Mouse (Mus musculus) ES-CJ7 (cell line): Measurements from ENCODE around the gene Tstd2.

Source experiments
- DNase-seq: peaks from one replicate; pipeline ENCODE4 v3.0.0; 2011; ENCODE audit warnings: low read depth, low spot score

The Tstd2 gene

GRCm38 (mm10) chr4:46119514-46120094 lies 18.9 kb downstream of the Tstd2 start:
- no peak for DNase-seq

- DNase-seq = no peak
Measured at GRCm38 (mm10) chr4:46117536-46117935, 21.0 kb downstream of the Tstd2 start.

- no peak for DNase-seq
Measured at GRCm38 (mm10) chr4:46116544-46117175, 21.8 kb downstream of the Tstd2 start.

GRCm38 (mm10) chr4:46115308-46115707 lies 23.2 kb downstream of the Tstd2 start:
- no peak for DNase-seq

- no peak for DNase-seq
Measured at GRCm38 (mm10) chr4:46111361-46111760, 27.1 kb downstream of the Tstd2 start.

GRCm38 (mm10) chr4:46110084-46110483 lies 28.4 kb downstream of the Tstd2 start:
- DNase-seq = no peak

- DNase-seq = no peak
Measured at GRCm38 (mm10) chr4:46102078-46102769, 36.3 kb downstream of the Tstd2 start.

- DNase-seq = no peak
Measured at GRCm38 (mm10) chr4:46101211-46101711, 37.2 kb downstream of the Tstd2 start.

- no peak for DNase-seq
Measured at GRCm38 (mm10) chr4:46100539-46100938, 38.0 kb downstream of the Tstd2 start.

- no peak for DNase-seq
Measured at GRCm38 (mm10) chr4:46099132-46099531, 39.4 kb downstream of the Tstd2 start.

GRCm38 (mm10) chr4:46097591-46097990 lies 40.9 kb downstream of the Tstd2 start:
- DNase-seq = no peak

- DNase-seq = no peak
Measured at GRCm38 (mm10) chr4:46096546-46096945, 41.9 kb downstream of the Tstd2 start.

- no peak for DNase-seq
Measured at GRCm38 (mm10) chr4:46095826-46096159, 42.7 kb downstream of the Tstd2 start.

GRCm38 (mm10) chr4:46094916-46095825 lies 43.3 kb downstream of the Tstd2 start:
- DNase-seq = no peak

GRCm38 (mm10) chr4:46092429-46093076 lies 45.9 kb downstream of the Tstd2 start:
- DNase-seq = no peak

- no peak for DNase-seq
Measured at GRCm38 (mm10) chr4:46089524-46090125, 48.9 kb downstream of the Tstd2 start.

GRCm38 (mm10) chr4:46087852-46088251 lies 50.6 kb downstream of the Tstd2 start:
- DNase-seq = no peak

- peak; percentile 4 for DNase-seq
Measured at GRCm38 (mm10) chr4:46087427-46087771, 51.1 kb downstream of the Tstd2 start.

- peak; percentile 6 for DNase-seq
Measured at GRCm38 (mm10) chr4:46086718-46087426, 51.6 kb downstream of the Tstd2 start.

GRCm38 (mm10) chr4:46085223-46085811 lies 53.2 kb downstream of the Tstd2 start:
- no peak for DNase-seq
